ENCODE assay signal across 23 mouse cellular contexts in genomic region chr10:117607051-117607803, GRCm38 (mm10). TPM values are rescaled to one million over a fixed set of nuclear protein-coding genes. Genes with fewer than 3 reads are reported as not detected.
DNase-seq lines count a peak whose midpoint lies in the region; ATAC-seq and TF ChIP-seq lines count a peak whose summit lies in the region.
"Had no signal": no experiment of that assay in that cellular context is flagged by ENCODE, and none has a peak within 500 bp of the region (broad histone marks: within the 10 kb centered on the region; RNA-seq: fewer than 3 reads in every experiment).

No protein-coding gene starts in this region.

- H3K27ac ChIP-seq in forebrain, embryonic 10.5 days = 0 out of 2 replicates have a peak overlapping the region, but pooled peaks have one; percentile 30
- H3K27ac ChIP-seq in forebrain, embryonic 14.5 days (ENCODE audit: low read depth, low read length) = no peak overlapping the region
- peak overlapping the region; percentile 39; the same call in 1 of the 2 replicates for H3K27ac ChIP-seq in limb, embryonic 10.5 days
- H3K27ac ChIP-seq in intestine, postnatal 0 days (ENCODE audit: low read depth, low read length) = no peak overlapping the region
- H3K27ac ChIP-seq: embryonic facial prominence, embryonic 13.5 days; embryonic facial prominence, embryonic 15.5 days; forebrain, embryonic 13.5 days had no signal

- no peaks in the 10 kb centered on the region for H3K36me3 ChIP-seq in forebrain, embryonic 10.5 days (replicated peaks)
- H3K36me3 ChIP-seq in forebrain, embryonic 14.5 days (ENCODE audit: control insufficient read depth, insufficient read depth, low read length) = no peaks in the 10 kb centered on the region
- H3K36me3 ChIP-seq in limb, embryonic 10.5 days = no peaks in the 10 kb centered on the region
- no peaks in the 10 kb centered on the region for H3K36me3 ChIP-seq in intestine, postnatal 0 days (ENCODE audit: control insufficient read depth, insufficient read depth)
- H3K36me3 ChIP-seq: embryonic facial prominence, embryonic 13.5 days; embryonic facial prominence, embryonic 15.5 days; G1E had no signal

- H3K4me3 ChIP-seq in forebrain, embryonic 10.5 days = no peak overlapping the region
- no peak overlapping the region for H3K4me3 ChIP-seq in forebrain, embryonic 14.5 days (ENCODE audit: low read depth, low read length)
- no peak overlapping the region for H3K4me3 ChIP-seq in limb, embryonic 10.5 days
- H3K4me3 ChIP-seq in intestine, postnatal 0 days (ENCODE audit: low read depth, low read length) = no peak overlapping the region
- H3K4me3 ChIP-seq: embryonic facial prominence, embryonic 13.5 days; embryonic facial prominence, embryonic 15.5 days; erythroblast, embryonic 14.5 days; forebrain, embryonic 13.5 days had no signal

- H3K27me3 ChIP-seq in forebrain, embryonic 10.5 days (ENCODE audit: poor library complexity, severe bottlenecking) = no peaks in the 10 kb centered on the region
- no peaks in the 10 kb centered on the region for H3K27me3 ChIP-seq in forebrain, embryonic 14.5 days (replicated peaks; ENCODE audit: control insufficient read depth, insufficient read depth, low read length)
- no peaks in the 10 kb centered on the region for H3K27me3 ChIP-seq in limb, embryonic 10.5 days (ENCODE audit: low read depth, poor library complexity, severe bottlenecking)
- H3K27me3 ChIP-seq in intestine, postnatal 0 days (replicated peaks; ENCODE audit: control insufficient read depth, insufficient read depth, low read length) = no peaks in the 10 kb centered on the region
- H3K27me3 ChIP-seq: embryonic facial prominence, embryonic 13.5 days; embryonic facial prominence, embryonic 15.5 days; forebrain, embryonic 13.5 days; Patski had no signal

- no peak overlapping the region for H3K9ac ChIP-seq in forebrain, embryonic 14.5 days (ENCODE audit: low read length)
- H3K9ac ChIP-seq in intestine, postnatal 0 days (ENCODE audit: low read depth, low read length) = no peak overlapping the region
- H3K9ac ChIP-seq: embryonic facial prominence, embryonic 13.5 days; embryonic facial prominence, embryonic 15.5 days; forebrain, embryonic 13.5 days had no signal

- WGBS in forebrain, embryonic 10.5 days = 95% methylated on average over 20 of the region's 20 CpGs
- WGBS in forebrain, embryonic 14.5 days = 94% methylated on average over 20 of the region's 20 CpGs
- 94% methylated on average over 20 of the region's 20 CpGs for WGBS in limb, embryonic 10.5 days
- 87% methylated on average over 20 of the region's 20 CpGs for WGBS in intestine, postnatal 0 days

- H3K4me2 ChIP-seq in forebrain, embryonic 14.5 days (ENCODE audit: low read length) = no peak overlapping the region
- H3K4me2 ChIP-seq in intestine, postnatal 0 days (replicated peaks; ENCODE audit: low read depth) = no peak overlapping the region
- H3K4me2 ChIP-seq: embryonic facial prominence, embryonic 13.5 days; embryonic facial prominence, embryonic 15.5 days; forebrain, embryonic 13.5 days had no signal

- TF ChIP-seq CTCF in intestine, postnatal 0 days (IDR thresholded peaks at IDR 0.05; ENCODE audit: low read depth) = no peak

- DNase-seq in forebrain, embryonic 10.5 days (ENCODE audit: extremely low spot score, low spot score) = no peak
- DNase-seq in forebrain, embryonic 14.5 days (ENCODE audit: low spot score) = no peak
- peak; percentile 95 for DNase-seq in 3T3-L1 (ENCODE audit: low read depth, low spot score)
- DNase-seq in R1 (ENCODE audit: low read depth, low spot score) = peak; percentile 16
- DNase-seq in limb, embryonic 10.5 days (ENCODE audit: low spot score) = no peak
- no peak for DNase-seq in cerebellum, postnatal 4 days (ENCODE audit: low spot score in 2 of 2)
- DNase-seq: adrenal gland, adult 8-10 months; adrenal gland, postnatal 14 days; adrenal gland, postnatal 36 days; cerebellum, adult 11-12 months; cerebellum, adult 2 months; cerebellum, adult 9-10 months; cerebellum, postnatal 10 days; cerebellum, postnatal 25 days; embryo, embryonic 11 days had no signal

- no peaks in the 10 kb centered on the region for H3K9me3 ChIP-seq in forebrain, embryonic 10.5 days
- no peaks in the 10 kb centered on the region for H3K9me3 ChIP-seq in forebrain, embryonic 14.5 days (replicated peaks; ENCODE audit: control insufficient read depth, low read length)
- no peaks in the 10 kb centered on the region for H3K9me3 ChIP-seq in limb, embryonic 10.5 days (replicated peaks)
- H3K9me3 ChIP-seq in intestine, postnatal 0 days (ENCODE audit: control insufficient read depth) = no peaks in the 10 kb centered on the region
- H3K9me3 ChIP-seq: embryonic facial prominence, embryonic 13.5 days; embryonic facial prominence, embryonic 15.5 days; forebrain, embryonic 13.5 days; G1E had no signal

- ATAC-seq in forebrain, embryonic 14.5 days = no peak
- ATAC-seq in intestine, postnatal 0 days = no peak
- ATAC-seq: forebrain, embryonic 13.5 days; forebrain, embryonic 16.5 days; Patski had no signal

- no peaks in the 10 kb centered on the region for H3K4me1 ChIP-seq in forebrain, embryonic 10.5 days
- H3K4me1 ChIP-seq in forebrain, embryonic 14.5 days (ENCODE audit: control insufficient read depth, insufficient read depth, low read length) = no peaks in the 10 kb centered on the region
- peaks cover 4% of the 10 kb centered on the region for H3K4me1 ChIP-seq in limb, embryonic 10.5 days
- H3K4me1 ChIP-seq in intestine, postnatal 0 days (replicated peaks; ENCODE audit: control insufficient read depth, insufficient read depth, low read length) = no peaks in the 10 kb centered on the region
- H3K4me1 ChIP-seq: embryonic facial prominence, embryonic 13.5 days; embryonic facial prominence, embryonic 15.5 days; forebrain, embryonic 13.5 days had no signal

RNA-seq across cellular contexts. Expression of gene Cpm, which starts 22.1 kb away (rescaled TPM):
- 4.8 and 5.9 TPM in 2 replicates for polyA plus RNA-seq in forebrain, embryonic 10.5 days (2016; fragmentation: Nextera tagmentation; extraction: Ambion mirVana)
- 5.1 and 6.1 TPM in 2 replicates for polyA plus RNA-seq in forebrain, embryonic 14.5 days (2014; fragmentation: Nextera tagmentation; extraction: Ambion mirVana)
- 22.5 and 31.5 TPM in 2 replicates for polyA plus RNA-seq in limb, embryonic 10.5 days (2016; fragmentation: Nextera tagmentation; extraction: Ambion mirVana)
- 32.8 and 33.8 TPM in 2 replicates for polyA plus RNA-seq in intestine, postnatal 0 days (2015; fragmentation: Nextera tagmentation; extraction: Ambion mirVana)
- polyA plus RNA-seq: erythroblast, embryonic 14.5 days; G1E had no signal

Comparison
In these comparisons a context has a peak if more than half of its experiments do, and no peak if none do; other contexts are left out.
1. H3K27ac ChIP-seq: peak in forebrain, embryonic 10.5 days (single experiment) and limb, embryonic 10.5 days (single experiment); none in forebrain, embryonic 14.5 days (single experiment) and intestine, postnatal 0 days (single experiment).
2. DNase-seq: peak in 3T3-L1 (single experiment) and R1 (single experiment); none in forebrain, embryonic 10.5 days (single experiment), forebrain, embryonic 14.5 days (single experiment), limb, embryonic 10.5 days (single experiment) and cerebellum, postnatal 4 days (0 of 2).